Mouse (Mus musculus) hindbrain, postnatal 0 days (tissue): ENCODE results near the gene Naa16. TPM values are rescaled to one million over a fixed set of nuclear protein-coding genes. Genes with fewer than 3 reads are reported as not detected.

Source experiments
- ATAC-seq: fragments of 200-750 bp; cut with Nextera tagmentation; 2 replicates; pipeline ENCODE4 v1.8.0; 2017; ENCODE audit warnings: mild to moderate bottlenecking, moderate TSS enrichment, moderate library complexity
- DNase-seq: peaks from one replicate; pipeline ENCODE4 v3.0.0-alpha.2; 2015; ENCODE audit warnings: low spot score
- H3K27ac ChIP-seq: fragments of 300-500 bp; sonication (generic); 2 replicates; pipeline ENCODE4 v1.5.1; 2014; ENCODE audit warnings: mild to moderate bottlenecking
- H3K27me3 ChIP-seq: fragments of 300-500 bp; sonication (generic); 2 replicates; pipeline ENCODE4 v1.6.1; 2014; ENCODE audit warnings: low read length, mixed read lengths; ENCODE audit not compliant: insufficient read depth
- H3K36me3 ChIP-seq: fragments of 300-500 bp; sonication (generic); 2 replicates; pipeline ENCODE4 v1.6.1; 2014; ENCODE audit warnings: low read length, mixed read lengths; ENCODE audit not compliant: insufficient read depth
- H3K4me1 ChIP-seq: fragments of 300-500 bp; sonication (generic); 2 replicates; pipeline ENCODE4 v1.6.1; 2014; ENCODE audit warnings: antibody characterized with exemption, low read length, mixed read lengths; ENCODE audit not compliant: insufficient read depth
- H3K4me2 ChIP-seq: fragments of 300-500 bp; sonication (generic); 2 replicates; pipeline ENCODE4 v1.6.1; 2014; ENCODE audit warnings: low read depth, mild to moderate bottlenecking, low read length, moderate library complexity, mixed read lengths
- H3K4me3 ChIP-seq: fragments of 300-500 bp; sonication (generic); 2 replicates; pipeline ENCODE4 v1.5.1; 2014; ENCODE audit warnings: low read length
- H3K9ac ChIP-seq: fragments of 300-500 bp; sonication (generic); replicated peaks from 2 replicates; pipeline ENCODE4 v1.6.1; 2014; ENCODE audit warnings: mild to moderate bottlenecking, low read length, moderate library complexity, mixed read lengths
- H3K9me3 ChIP-seq: fragments of 300-500 bp; sonication (generic); 2 replicates; pipeline ENCODE4 v1.6.1; 2016; ENCODE audit warnings: low read length, mixed read lengths
- CTCF ChIP-seq: IDR thresholded peaks from 2 replicates; pipeline ENCODE4 v1.5.1; 2016; ENCODE audit warnings: antibody characterized with exemption, control low read depth, low read depth
- WGBS: fragments of 180-500 bp; shearing (Covaris S2); extraction: QIAGEN DNeasy Blood & Tissue Kit; methylation state at CpG from one replicate; pipeline ENCODE4 v1.1.7; 2014; 5-methylcytosine and 5-hydroxymethylcytosine counted together
- polyA plus RNA-seq: library from polyadenylated mRNA; unstranded; fragments of >200 nt; fragmentation: Nextera tagmentation; extraction: Ambion mirVana; gene quantifications from 2 replicates; pipeline ENCODE4 v1.2.1, GENCODE M21; 2015
- total RNA-seq: library from RNA; depleted of rRNA; stranded (reverse); fragments of >200 nt; gene quantifications from 2 replicates; pipeline ENCODE4 v1.2.3, GENCODE M21; 2014

Naa16 gene
- total and polyA plus RNA-seq, 2 experiments from 2014 or later = 2.4 to 14.4 TPM

DNA sequence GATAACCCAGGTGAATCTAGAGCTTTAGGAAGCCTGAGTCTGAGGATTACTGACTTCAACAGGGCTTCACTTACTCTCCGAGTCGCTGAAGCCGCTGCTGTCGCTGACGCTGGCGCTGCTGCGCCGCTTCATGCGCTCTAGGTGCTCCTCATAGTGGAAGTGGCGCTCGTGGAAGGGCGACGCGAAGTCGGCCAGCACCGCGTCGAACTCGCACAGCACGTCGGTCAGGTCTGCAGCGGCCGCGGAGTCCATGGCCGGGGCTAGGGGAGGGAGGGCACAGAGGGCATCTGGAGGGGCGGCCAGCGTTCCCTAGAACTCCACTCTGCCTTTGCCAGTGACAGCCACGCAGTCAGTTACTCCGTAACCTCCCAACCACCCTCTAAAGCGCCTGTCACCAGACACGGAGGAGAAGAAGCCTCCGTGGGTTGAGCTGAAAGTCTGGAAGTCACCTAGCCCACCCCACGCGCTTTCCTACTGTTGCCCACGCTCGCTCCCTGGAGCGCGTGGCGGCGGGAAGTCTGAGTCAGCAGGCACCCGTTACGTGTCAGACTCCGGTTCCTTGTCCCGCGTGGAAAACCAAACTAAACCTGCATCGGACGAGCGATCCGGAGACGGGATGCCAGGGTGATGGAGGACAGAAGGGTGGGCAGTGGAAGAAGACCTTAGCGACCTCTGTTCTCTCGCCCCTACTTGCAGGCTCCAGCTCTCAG, 89.8 kb downstream of the Naa16 start:
- Histone ChIP-seq H3K27ac (peak overlapping the region; percentile 32; the same call in 1 of the 2 replicates), H3K9ac (peak overlapping the region; percentile 63), H3K4me2 (peak overlapping the region; percentile 99), H3K4me3 (peak overlapping the region; percentile 58), H3K27me3 (0 out of 2 replicates have a peak, but pooled peaks cover 5% of the 10 kb centered on the region), H3K36me3 (no peaks in the 10 kb centered on the region), H3K9me3 (no peaks in the 10 kb centered on the region), H3K4me1 (0 out of 2 replicates have a peak, but pooled peaks cover 6% of the 10 kb centered on the region)
- no peak for TF ChIP-seq CTCF
- ATAC-seq = peak; percentile 19
- 1% methylated on average over 52 of the region's 52 CpGs for WGBS
- DNase-seq = peak; percentile 63

- H3K9ac ChIP-seq = peak overlapping the region; percentile 63
- no peak for DNase-seq
- no peaks in the 10 kb centered on the region for H3K36me3 ChIP-seq
- H3K4me1 ChIP-seq = 0 out of 2 replicates have a peak, but pooled peaks cover 6% of the 10 kb centered on the region
- no peak for ATAC-seq
- peak overlapping the region; percentile 99 for H3K4me2 ChIP-seq
- H3K4me3 ChIP-seq = peak overlapping the region; percentile 58
- H3K9me3 ChIP-seq = no peaks in the 10 kb centered on the region
- 16% methylated on average over 6 of the region's 6 CpGs for WGBS
- H3K27ac ChIP-seq = no peak overlapping the region
- TF ChIP-seq CTCF = no peak
- 0 out of 2 replicates have a peak, but pooled peaks cover 5% of the 10 kb centered on the region for H3K27me3 ChIP-seq
Observed at GRCm38 (mm10) chr14:79299796-79300195, 90.8 kb downstream of the Naa16 start.

GRCm38 (mm10) chr14:79299230-79299629, 91.3 kb downstream of the Naa16 start:
- Histone ChIP-seq H3K27ac (no peak overlapping the region; the same call in 1 of the 2 replicates), H3K4me2 (peak overlapping the region; percentile 43), H3K27me3 (0 out of 2 replicates have a peak, but pooled peaks cover 5% of the 10 kb centered on the region), H3K4me1 (0 out of 2 replicates have a peak, but pooled peaks cover 6% of the 10 kb centered on the region), H3K4me3 (peak overlapping the region; percentile 15), H3K36me3 (no peaks in the 10 kb centered on the region), H3K9me3 (no peaks in the 10 kb centered on the region), H3K9ac (no peak overlapping the region)
- no peak for ATAC-seq
- DNase-seq = no peak
- TF ChIP-seq CTCF = no peak
- 42% methylated on average over 4 of the region's 4 CpGs for WGBS

DNA sequence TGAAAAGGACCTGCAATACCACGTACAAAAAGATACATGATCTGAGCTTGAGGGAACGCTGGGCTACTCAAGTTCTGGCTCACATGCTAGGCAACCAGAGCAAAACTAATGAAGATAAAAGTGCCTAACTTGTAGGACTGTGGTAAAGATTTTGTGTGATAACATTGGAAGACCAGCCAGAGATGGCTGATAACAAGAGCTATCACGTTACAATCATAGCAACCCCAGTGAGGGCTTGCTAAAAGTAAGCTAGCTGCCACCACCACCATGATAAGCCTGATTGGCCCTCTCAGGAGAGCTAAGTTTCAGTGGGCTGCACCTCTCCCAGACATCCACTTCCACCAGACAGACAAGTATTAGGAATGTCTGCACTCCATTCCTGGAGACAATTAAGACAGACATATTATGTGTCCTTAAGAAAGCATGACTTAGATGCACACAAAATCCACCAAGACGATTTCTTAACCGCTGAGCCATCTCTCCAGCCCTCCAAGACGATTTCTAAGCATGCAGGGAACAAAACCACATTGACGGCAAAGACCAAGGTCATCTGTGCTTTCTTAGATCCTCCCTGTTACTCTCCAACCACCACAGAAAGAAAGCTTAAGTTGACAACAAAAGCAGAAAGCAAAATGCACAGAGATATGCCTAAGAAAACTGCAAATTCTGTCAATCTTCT, 92.1 kb downstream of the Naa16 start:
- no peak for ATAC-seq
- no peak for TF ChIP-seq CTCF
- no peaks in the 10 kb centered on the region for H3K36me3 ChIP-seq
- H3K4me2 ChIP-seq = peak overlapping the region; percentile 43
- no peak for DNase-seq
- no peaks in the 10 kb centered on the region for H3K9me3 ChIP-seq
- peaks cover 8% of the 10 kb centered on the region; the same call in 1 of the 2 replicates for H3K4me1 ChIP-seq
- peak overlapping the region; percentile 15 for H3K4me3 ChIP-seq
- no peak overlapping the region; the same call in 1 of the 2 replicates for H3K27ac ChIP-seq
- 0 out of 2 replicates have a peak, but pooled peaks cover 5% of the 10 kb centered on the region for H3K27me3 ChIP-seq
- WGBS = 72% methylated on average over 7 of the region's 7 CpGs
- H3K9ac ChIP-seq = 0 out of 2 replicates have a peak overlapping the region, but pooled peaks have one; percentile 18

DNA sequence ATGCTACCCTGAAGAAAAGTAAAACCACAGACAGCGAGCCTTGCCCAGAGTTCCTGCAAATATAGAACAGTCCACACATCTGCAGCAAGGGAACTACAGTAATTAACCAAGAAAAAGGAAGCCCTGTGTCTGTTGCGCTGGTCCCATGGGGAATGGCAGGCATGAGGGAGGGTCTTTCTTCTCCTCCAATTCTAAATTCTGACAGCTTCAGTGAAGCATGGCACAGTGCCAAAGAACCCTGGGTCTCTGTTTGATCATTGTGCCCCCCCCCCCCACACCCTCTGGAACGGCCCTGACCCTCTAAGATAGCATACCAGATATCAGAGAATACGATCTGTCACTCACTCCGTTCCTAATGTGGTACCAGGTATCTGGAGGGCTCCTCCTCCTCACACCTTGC, 93.7 kb downstream of the Naa16 start:
- no peak for TF ChIP-seq CTCF

DNA sequence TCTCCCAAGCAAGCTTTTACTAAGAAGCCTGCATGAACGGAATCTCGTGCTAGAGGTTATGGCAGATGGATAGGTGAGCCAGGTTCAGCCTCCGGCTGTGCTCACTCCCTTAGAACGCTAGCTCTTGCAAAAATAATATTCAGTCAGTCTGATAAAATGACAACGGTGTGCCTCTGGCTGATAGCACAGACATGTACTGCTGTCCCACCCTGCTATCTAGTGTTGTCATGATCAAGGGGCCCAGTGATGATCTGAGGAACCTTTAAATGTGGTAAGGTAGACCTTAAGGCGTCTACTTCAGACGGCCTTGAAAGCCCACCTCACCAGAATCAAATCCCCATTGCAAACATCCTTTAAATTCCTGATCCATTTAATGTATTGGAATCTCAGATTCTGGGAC, 94.4 kb downstream of the Naa16 start:
- Histone ChIP-seq H3K27ac (no peak overlapping the region), H3K36me3 (no peaks in the 10 kb centered on the region), H3K27me3 (0 out of 2 replicates have a peak, but pooled peaks cover 5% of the 10 kb centered on the region), H3K9me3 (no peaks in the 10 kb centered on the region), H3K4me1 (peaks cover 8% of the 10 kb centered on the region; the same call in 1 of the 2 replicates), H3K4me2 (no peak overlapping the region), H3K4me3 (no peak overlapping the region), H3K9ac (no peak overlapping the region)
- DNase-seq (no peak), ATAC-seq (no peak)
- WGBS = 59% methylated on average over 7 of the region's 7 CpGs
- no peak for TF ChIP-seq CTCF

More for the DNA sequence above, 93.7 kb downstream of the Naa16 start:
- H3K4me3 ChIP-seq = no peak overlapping the region
- 0 out of 2 replicates have a peak, but pooled peaks cover 5% of the 10 kb centered on the region for H3K27me3 ChIP-seq
- peak overlapping the region; percentile 43; the same call in 1 of the 2 replicates for H3K4me2 ChIP-seq
- no peak overlapping the region for H3K9ac ChIP-seq
- DNase-seq (peak; percentile 55), ATAC-seq (no peak)
- peaks cover 8% of the 10 kb centered on the region; the same call in 1 of the 2 replicates for H3K4me1 ChIP-seq
- WGBS = 24% methylated on average over 5 of the region's 5 CpGs
- H3K27ac ChIP-seq = no peak overlapping the region
- no peaks in the 10 kb centered on the region for H3K36me3 ChIP-seq
- no peaks in the 10 kb centered on the region for H3K9me3 ChIP-seq
